Mouse (Mus musculus) neural tube, embryonic 14.5 days (tissue): ENCODE measurements around the gene Slc39a8. TPM values are rescaled to one million over a fixed set of nuclear protein-coding genes. Genes with fewer than 3 reads are reported as not detected.

Experiments
- ATAC-seq: fragments of 200-750 bp; cut with Nextera tagmentation; 2 replicates; pipeline ENCODE4 v1.8.0; 2017; ENCODE audit warnings: low read depth, mild to moderate bottlenecking, moderate TSS enrichment, moderate library complexity
- H3K27ac ChIP-seq: fragments of 300-500 bp; sonication (generic); 2 replicates; pipeline ENCODE4 v1.5.1; 2014; ENCODE audit warnings: low read depth, mild to moderate bottlenecking, control low read depth, low read length, moderate library complexity, mixed read lengths
- H3K27me3 ChIP-seq: fragments of 300-500 bp; sonication (generic); 2 replicates; pipeline ENCODE4 v1.6.1; 2014; ENCODE audit warnings: low read length; ENCODE audit not compliant: control insufficient read depth, insufficient read depth
- H3K36me3 ChIP-seq: fragments of 300-500 bp; sonication (generic); 2 replicates; pipeline ENCODE4 v1.6.1; 2014; ENCODE audit warnings: low read length, mixed read lengths; ENCODE audit not compliant: control insufficient read depth, insufficient read depth
- H3K4me1 ChIP-seq: fragments of 300-500 bp; sonication (generic); 2 replicates; pipeline ENCODE4 v1.6.1; 2014; ENCODE audit warnings: low read length; ENCODE audit not compliant: control insufficient read depth, insufficient read depth
- H3K4me2 ChIP-seq: fragments of 300-500 bp; sonication (generic); 2 replicates; pipeline ENCODE4 v1.6.1; 2014; ENCODE audit warnings: mild to moderate bottlenecking, low read depth, low read length, control low read depth
- H3K4me3 ChIP-seq: fragments of 300-500 bp; sonication (generic); 2 replicates; pipeline ENCODE4 v1.5.1; 2014; ENCODE audit warnings: low read depth, low read length, control low read depth, mixed read lengths
- H3K9ac ChIP-seq: fragments of 300-500 bp; sonication (generic); replicated peaks from 2 replicates; pipeline ENCODE4 v1.6.1; 2014; ENCODE audit warnings: low read depth, mild to moderate bottlenecking, control low read depth, low read length, mixed read lengths
- H3K9me3 ChIP-seq: fragments of 300-500 bp; sonication (generic); 2 replicates; pipeline ENCODE4 v1.6.1; 2016; ENCODE audit warnings: low read length; ENCODE audit not compliant: control insufficient read depth
- WGBS: fragments of 180-500 bp; shearing (Covaris S2); extraction: QIAGEN DNeasy Blood & Tissue Kit; methylation state at CpG from one replicate; pipeline ENCODE4 v1.1.7; 2014; 5-methylcytosine and 5-hydroxymethylcytosine counted together
- polyA plus RNA-seq: library from polyadenylated mRNA; unstranded; fragments of >200 nt; fragmentation: Nextera tagmentation; extraction: Ambion mirVana; gene quantifications from 2 replicates; pipeline ENCODE4 v1.2.1, GENCODE M21; 2014

Slc39a8 gene
- polyA plus RNA-seq, result 8.3 and 14.5 TPM in 2 replicates

DNA sequence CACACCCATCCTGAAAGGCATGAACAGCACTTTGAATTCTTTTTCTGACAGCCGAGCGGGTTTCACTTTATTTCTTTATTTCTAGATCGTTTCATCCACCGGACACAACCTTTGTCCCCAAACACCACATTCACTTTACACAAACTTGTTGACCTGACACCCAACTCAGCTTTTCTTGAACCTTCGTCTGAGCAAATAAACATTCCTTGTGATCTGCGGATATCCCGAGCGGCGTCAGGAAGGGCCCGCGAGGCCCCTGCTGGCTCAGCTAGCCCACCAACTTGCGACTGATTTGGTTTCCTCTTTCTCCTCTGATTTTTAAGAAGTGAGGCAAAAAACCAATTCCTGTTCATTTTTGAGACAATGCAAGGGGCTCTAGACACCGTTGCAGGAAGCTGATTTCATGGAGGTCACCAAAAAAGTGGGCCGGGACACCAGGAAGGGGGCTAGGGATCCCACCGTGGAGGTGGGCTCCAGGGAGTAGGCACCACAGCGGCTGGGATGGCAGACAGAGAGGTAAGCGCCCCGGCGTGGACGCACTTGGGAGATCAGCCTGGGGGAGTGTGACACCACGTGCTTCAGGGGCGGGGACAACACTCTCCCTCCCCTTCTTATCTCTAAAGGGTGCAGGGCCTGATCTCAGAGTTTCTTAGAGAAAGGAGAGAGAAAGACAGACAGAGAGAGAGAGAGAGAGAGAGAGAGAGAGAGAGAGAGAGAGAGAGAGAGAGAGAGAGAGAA, at the start of gene Slc39a8:
TSS of gene Slc39a8 (plus strand) at position 264 of the 738 bp plus-strand sequence.
- H3K9me3 ChIP-seq, result no peaks in the 10 kb centered on the region
- no peaks in the 10 kb centered on the region for H3K27me3 ChIP-seq
- H3K27ac ChIP-seq, result no peak within 1 kb of the TSS
- ATAC-seq, result peak; percentile 80
- WGBS, result 5% methylated on average over 22 of the region's 22 CpGs
- H3K4me3 ChIP-seq, result peak within 1 kb of the TSS; percentile 52
- peaks cover 5% of the 10 kb centered on the region for H3K4me1 ChIP-seq
- peak within 1 kb of the TSS; percentile 46 for H3K9ac ChIP-seq
- no peaks in the 10 kb centered on the region for H3K36me3 ChIP-seq
- H3K4me2 ChIP-seq, result peak within 1 kb of the TSS; percentile 98

- Histone ChIP-seq H3K4me1 (no peaks in the 10 kb centered on the region), H3K27me3 (no peaks in the 10 kb centered on the region), H3K9me3 (no peaks in the 10 kb centered on the region), H3K27ac (no peak overlapping the region), H3K9ac (no peak overlapping the region), H3K4me2 (no peak overlapping the region), H3K4me3 (no peak overlapping the region), H3K36me3 (no peaks in the 10 kb centered on the region)
- no peak for ATAC-seq
- 90% methylated on average over 7 of the region's 7 CpGs for whole genome bisulfite sequencing
Observed at GRCm38 (mm10) chr3:135785065-135785464, 40.0 kb upstream of the Slc39a8 start.

DNA sequence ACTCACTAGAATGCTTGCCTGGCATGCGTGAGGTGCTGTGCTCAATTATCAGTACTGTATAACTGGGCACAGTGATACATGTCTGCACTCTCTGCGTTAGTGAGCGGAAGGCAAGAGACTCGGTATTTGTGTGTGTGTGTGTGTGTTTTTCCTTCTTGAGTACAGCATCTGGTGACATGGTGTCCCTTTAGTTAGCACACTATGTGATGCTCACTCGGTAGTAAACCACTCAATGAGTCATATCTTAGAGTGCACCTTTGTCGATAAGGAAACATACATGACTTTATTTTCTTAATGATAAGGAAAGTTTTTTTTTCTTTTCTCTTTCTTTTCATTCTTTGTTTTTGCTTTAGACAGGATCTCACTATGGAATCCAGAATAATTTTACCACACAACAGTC, 29.0 kb upstream of the Slc39a8 start:
- Histone ChIP-seq H3K4me3 (no peak overlapping the region), H3K27me3 (no peaks in the 10 kb centered on the region), H3K9ac (no peak overlapping the region), H3K36me3 (no peaks in the 10 kb centered on the region), H3K27ac (no peak overlapping the region), H3K9me3 (no peaks in the 10 kb centered on the region), H3K4me1 (no peaks in the 10 kb centered on the region), H3K4me2 (no peak overlapping the region)
- ATAC-seq, result no peak
- WGBS, result 92% methylated on average over 6 of the region's 6 CpGs

- Histone ChIP-seq H3K4me2 (no peak overlapping the region), H3K36me3 (no peaks in the 10 kb centered on the region), H3K27ac (no peak overlapping the region), H3K4me1 (no peaks in the 10 kb centered on the region), H3K27me3 (no peaks in the 10 kb centered on the region), H3K9me3 (no peaks in the 10 kb centered on the region), H3K4me3 (no peak overlapping the region), H3K9ac (no peak overlapping the region)
- WGBS, result 67% methylated on average over 3 of the region's 3 CpGs
- no peak for ATAC-seq
Observed at GRCm38 (mm10) chr3:135798241-135798640, 26.8 kb upstream of the Slc39a8 start.

GRCm38 (mm10) chr3:135798665-135799064, 26.4 kb upstream of the Slc39a8 start:
- 66% methylated on average over 1 of the region's 1 CpGs for WGBS
- Histone ChIP-seq H3K4me3 (no peak overlapping the region), H3K27ac (no peak overlapping the region), H3K9ac (no peak overlapping the region), H3K9me3 (no peaks in the 10 kb centered on the region), H3K27me3 (no peaks in the 10 kb centered on the region), H3K4me2 (no peak overlapping the region), H3K4me1 (no peaks in the 10 kb centered on the region), H3K36me3 (no peaks in the 10 kb centered on the region)
- ATAC-seq, result no peak

DNA sequence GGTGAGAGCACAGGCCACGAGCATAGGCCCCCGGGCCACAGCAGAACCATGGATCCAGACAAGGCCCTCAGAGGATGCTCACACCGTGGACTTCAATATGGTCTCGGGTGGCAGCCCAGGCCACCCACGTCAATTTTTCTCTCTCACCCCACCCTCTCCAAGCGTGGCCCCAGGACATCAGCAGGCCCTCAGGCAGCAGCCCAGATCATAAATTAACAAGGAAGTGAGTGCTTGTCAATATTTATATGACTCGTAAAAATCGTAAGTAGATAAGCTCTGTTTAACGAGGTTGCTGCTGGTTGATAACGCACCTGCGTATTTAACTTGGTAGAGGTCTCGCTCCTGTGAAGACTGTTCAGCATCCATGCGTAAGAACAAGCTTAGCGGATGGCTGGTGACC, 10.4 kb upstream of the Slc39a8 start:
- no peak for ATAC-seq
- Histone ChIP-seq H3K4me3 (no peak overlapping the region), H3K4me2 (no peak overlapping the region), H3K36me3 (no peaks in the 10 kb centered on the region), H3K9me3 (no peaks in the 10 kb centered on the region), H3K27ac (no peak overlapping the region), H3K9ac (no peak overlapping the region), H3K27me3 (no peaks in the 10 kb centered on the region), H3K4me1 (no peaks in the 10 kb centered on the region)
- WGBS, result 86% methylated on average over 14 of the region's 14 CpGs

DNA sequence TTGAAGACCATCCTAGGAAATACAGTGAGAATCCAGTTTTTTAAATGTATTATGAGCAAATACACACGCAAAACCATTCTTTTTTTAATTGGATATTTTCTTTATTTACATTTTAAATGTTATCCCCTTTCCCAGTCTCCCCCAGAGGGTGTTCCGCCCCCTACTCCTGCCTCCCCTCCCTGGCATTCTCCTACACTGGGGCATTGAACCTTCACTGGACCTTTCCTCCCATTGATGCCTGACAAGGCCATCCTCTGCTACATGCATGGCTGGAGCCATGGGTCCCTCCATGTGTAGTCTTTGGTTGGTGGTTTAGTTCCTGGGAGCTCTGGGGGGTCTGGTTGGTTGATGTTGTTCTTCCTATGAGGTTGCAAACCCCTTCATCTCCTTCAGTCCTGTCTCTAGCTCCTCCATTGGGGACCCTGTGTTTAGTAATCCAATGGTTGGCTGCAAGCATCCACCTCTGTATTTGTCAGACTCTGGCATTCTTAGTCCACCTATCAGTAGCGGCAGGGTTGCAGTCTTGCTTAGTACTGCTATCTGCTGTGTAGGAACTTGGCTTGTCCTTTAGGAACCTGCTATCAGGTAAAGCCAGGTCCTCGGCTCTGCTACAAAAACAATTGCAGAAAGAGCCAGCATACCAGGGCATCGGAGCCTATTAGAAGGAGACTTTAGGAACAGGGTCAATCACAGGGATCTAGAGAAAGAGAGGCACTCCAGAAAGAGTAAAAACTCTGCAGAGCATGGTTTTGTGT, 8.9 kb upstream of the Slc39a8 start:
- Histone ChIP-seq H3K4me1 (no peaks in the 10 kb centered on the region), H3K4me2 (no peak overlapping the region), H3K36me3 (no peaks in the 10 kb centered on the region), H3K27me3 (no peaks in the 10 kb centered on the region), H3K9me3 (no peaks in the 10 kb centered on the region), H3K27ac (no peak overlapping the region), H3K4me3 (no peak overlapping the region), H3K9ac (no peak overlapping the region)
- ATAC-seq, result no peak
- WGBS, result 92% methylated on average over 5 of the region's 5 CpGs

DNA sequence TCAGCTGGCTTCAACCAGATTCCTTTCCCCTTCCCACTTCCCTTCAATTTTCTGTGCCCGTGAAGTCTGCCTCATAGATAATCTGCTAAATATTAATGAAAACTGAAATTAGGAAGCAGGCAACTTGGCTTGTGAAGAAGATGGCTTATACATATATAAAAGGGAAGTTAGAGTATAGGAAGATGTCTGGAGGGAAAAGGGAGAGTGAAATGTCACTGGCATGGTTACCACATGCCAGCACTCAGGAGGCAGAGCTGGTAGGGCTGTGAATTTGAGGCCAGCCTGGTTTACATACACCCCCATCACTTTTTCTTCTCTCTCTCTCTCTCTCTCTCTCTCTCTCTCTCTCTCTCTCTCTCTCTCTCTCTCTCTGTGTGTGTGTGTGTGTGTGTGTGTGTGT, 8.0 kb upstream of the Slc39a8 start:
- Histone ChIP-seq H3K27me3 (no peaks in the 10 kb centered on the region), H3K9ac (no peak overlapping the region), H3K4me3 (no peak overlapping the region), H3K36me3 (no peaks in the 10 kb centered on the region), H3K9me3 (no peaks in the 10 kb centered on the region), H3K4me1 (no peaks in the 10 kb centered on the region), H3K4me2 (no peak overlapping the region), H3K27ac (no peak overlapping the region)
- no peak for ATAC-seq
- 79% methylated on average over 1 of the region's 1 CpGs for WGBS

- H3K4me2 ChIP-seq, result no peak overlapping the region
- H3K4me1 ChIP-seq, result peaks cover 5% of the 10 kb centered on the region
- no peaks in the 10 kb centered on the region for H3K27me3 ChIP-seq
- no peak overlapping the region for H3K4me3 ChIP-seq
- H3K36me3 ChIP-seq, result no peaks in the 10 kb centered on the region
- WGBS, result 48% methylated on average over 3 of the region's 4 CpGs
- no peak overlapping the region for H3K9ac ChIP-seq
- no peaks in the 10 kb centered on the region for H3K9me3 ChIP-seq
- H3K27ac ChIP-seq, result no peak overlapping the region
- no peak for ATAC-seq
Observed at GRCm38 (mm10) chr3:135824436-135824835, 643 bp upstream of the Slc39a8 start.
